Mouse (Mus musculus) ovary, adult 2 months (tissue): ENCODE results near the gene Syde2. TPM values are rescaled to one million over a fixed set of nuclear protein-coding genes. Genes with fewer than 3 reads are reported as not detected.

Experiments used
- polyA plus RNA-seq: library from polyadenylated mRNA; depleted of rRNA; stranded (reverse); fragments of >200 nt; gene quantifications from 2 replicates; pipeline ENCODE4 v1.2.3, GENCODE M21; 2012; rRNA removed

Syde2 gene
- polyA plus RNA-seq: 6.0 and 9.0 TPM in 2 replicates

GRCm38 (mm10) chr3:145987268-145987969 lies at the start of gene Syde2:
Gene Syde2 (plus strand): TSS chr3:145987870.

Other genes with a start within 250 kb of the Syde2 start
- 11.3 and 13.4 TPM in 2 replicates for gene Ddah1, start 229.2 kb upstream of the Syde2 start, polyA plus RNA-seq
- 5.0 and 5.6 TPM in 2 replicates for gene Bcl10, start 65.1 kb upstream of the Syde2 start, polyA plus RNA-seq
- gene 2410004B18Rik, start 49.9 kb upstream of the Syde2 start, polyA plus RNA-seq: 19.3 and 19.4 TPM in 2 replicates
- gene Wdr63, start 120.3 kb downstream of the Syde2 start, polyA plus RNA-seq: 6.2 and 6.3 TPM in 2 replicates
- 0.08 and 0.25 TPM in 2 replicates for gene Mcoln3, start 129.6 kb downstream of the Syde2 start, polyA plus RNA-seq
- 0.38 and 0.59 TPM in 2 replicates for gene Mcoln2, start 162.0 kb downstream of the Syde2 start, polyA plus RNA-seq
- gene Lpar3, start 233.1 kb downstream of the Syde2 start, polyA plus RNA-seq: 20.8 and 24.2 TPM in 2 replicates